26 mouse cellular contexts compared by ENCODE assay signal in genomic region chr3:144985890-144986289, GRCm38 (mm10). TPM values are rescaled to one million over a fixed set of nuclear protein-coding genes. Genes with fewer than 3 reads are reported as not detected.
DNase-seq lines count a peak whose midpoint lies in the region; TF ChIP-seq lines count a peak whose summit lies in the region.
"Had no signal": no experiment of that assay in that cellular context is flagged by ENCODE, and none has a peak within 500 bp of the region (broad histone marks: within the 10 kb centered on the region; RNA-seq: fewer than 3 reads in every experiment).

No protein-coding gene starts in this region.

- TF ChIP-seq EP300 in ES-Bruce4 (IDR thresholded peaks at IDR 0.05; ENCODE audit: insufficient read depth, low read depth, low read length): peak; percentile 75

- no peaks in the 10 kb centered on the region for H3K27me3 ChIP-seq in ES-Bruce4 (ENCODE audit: control insufficient read depth, insufficient read depth, low read length, poor library complexity, severe bottlenecking)
- H3K27me3 ChIP-seq: CH12.LX; embryonic facial prominence, embryonic 12.5 days; forebrain, embryonic 13.5 days; forebrain, embryonic 15.5 days; Patski had no signal

- no peak for TF ChIP-seq CTCF in ES-Bruce4 (IDR thresholded peaks at IDR 0.05; ENCODE audit: low read depth, low read length)

- peak; percentile 87 for DNase-seq in R1 (ENCODE audit: low read depth, low spot score)
- peak; percentile 72 for DNase-seq in ZHBTc4 (ENCODE audit: low read depth, low spot score)
- DNase-seq in heart, adult 11 months: no peak
- no peak for DNase-seq in kidney, adult 11 months
- DNase-seq: adrenal gland, adult 8-10 months; adrenal gland, postnatal 14 days; adrenal gland, postnatal 36 days; B cell, adult 2 months; cerebellum, adult 11-12 months; cerebellum, adult 2 months; cerebellum, adult 9-10 months; cerebellum, postnatal 10 days; cerebellum, postnatal 25 days; forebrain, postnatal 0 days had no signal

- H3K9me3 ChIP-seq in ES-Bruce4 (replicated peaks; ENCODE audit: control insufficient read depth, insufficient read depth, low read length, poor library complexity, severe bottlenecking): no peaks in the 10 kb centered on the region
- H3K9me3 ChIP-seq: embryonic facial prominence, embryonic 10.5 days; embryonic facial prominence, embryonic 12.5 days; forebrain, embryonic 13.5 days; forebrain, embryonic 15.5 days; G1E had no signal

- peak overlapping the region; percentile 81 for H3K27ac ChIP-seq in ES-Bruce4 (ENCODE audit: insufficient read depth, low read length)
- H3K27ac ChIP-seq: embryonic facial prominence, embryonic 10.5 days; embryonic facial prominence, embryonic 12.5 days; forebrain, embryonic 13.5 days; forebrain, embryonic 15.5 days had no signal

- no peak overlapping the region for H3K4me3 ChIP-seq in ES-Bruce4 (ENCODE audit: low read depth, low read length)
- H3K4me3 ChIP-seq: embryonic facial prominence, embryonic 10.5 days; embryonic facial prominence, embryonic 12.5 days; forebrain, embryonic 13.5 days; forebrain, embryonic 15.5 days had no signal

- no peak overlapping the region for H3K9ac ChIP-seq in ES-Bruce4 (ENCODE audit: low read depth, poor library complexity, severe bottlenecking)
- H3K9ac ChIP-seq: embryonic facial prominence, embryonic 12.5 days; forebrain, embryonic 13.5 days; forebrain, embryonic 15.5 days; forebrain, postnatal 0 days had no signal

- peaks cover 7% of the 10 kb centered on the region for H3K4me1 ChIP-seq in ES-Bruce4 (ENCODE audit: control insufficient read depth, insufficient read depth, low read length)
- H3K4me1 ChIP-seq: embryonic facial prominence, embryonic 10.5 days; embryonic facial prominence, embryonic 12.5 days; forebrain, embryonic 13.5 days; forebrain, embryonic 15.5 days had no signal

- TF ChIP-seq POLR2A in ES-Bruce4 (IDR thresholded peaks at IDR 0.05; ENCODE audit: insufficient read depth, low read length): no peak

- H3K36me3 ChIP-seq in ES-Bruce4 (ENCODE audit: control insufficient read depth, insufficient read depth, low read length, poor library complexity, severe bottlenecking): no peaks in the 10 kb centered on the region
- H3K36me3 ChIP-seq: embryonic facial prominence, embryonic 10.5 days; embryonic facial prominence, embryonic 12.5 days; forebrain, embryonic 15.5 days; G1E had no signal

RNA-seq across cellular contexts. Expression of gene Clca4a, which starts 11.0 kb away (rescaled TPM):
- not detected in 2 replicates for polyA plus RNA-seq in ES-Bruce4 (2011; ENCODE audit: insufficient read depth, insufficient read length, low read depth, missing spikeins)
- polyA plus RNA-seq: CD4-positive, CD25-positive, alpha-beta regulatory T cell, adult 4 months; cortical plate, adult 2 months; embryonic facial prominence, embryonic 14.5 days; forebrain, embryonic 11.5 days; forebrain, embryonic 13.5 days; forebrain, embryonic 15.5 days; forebrain, postnatal 0 days; G1E had no signal

RNA-seq across cellular contexts. Expression of gene Clca1, which starts 46.7 kb away (rescaled TPM):
- not detected in 2 replicates for polyA plus RNA-seq in ES-Bruce4 (2011; ENCODE audit: insufficient read depth, insufficient read length, low read depth, missing spikeins)
- polyA plus RNA-seq: CD4-positive, CD25-positive, alpha-beta regulatory T cell, adult 4 months; cerebellum, adult 2 months; cortical plate, adult 2 months; embryonic facial prominence, embryonic 10.5 days; forebrain, embryonic 11.5 days; forebrain, embryonic 13.5 days; forebrain, embryonic 15.5 days; forebrain, postnatal 0 days; G1E; Patski had no signal

RNA-seq across cellular contexts. Expression of gene Clca4b, which starts 53.6 kb away (rescaled TPM):
- polyA plus RNA-seq in ES-Bruce4 (2011; ENCODE audit: insufficient read depth, insufficient read length, low read depth, missing spikeins): 0.87 and 1.5 TPM in 2 replicates
- polyA plus RNA-seq: CD4-positive, CD25-positive, alpha-beta regulatory T cell, adult 4 months; cortical plate, adult 2 months; embryonic facial prominence, embryonic 10.5 days; embryonic facial prominence, embryonic 12.5 days; embryonic facial prominence, embryonic 14.5 days; forebrain, embryonic 11.5 days; forebrain, embryonic 13.5 days; forebrain, embryonic 15.5 days; forebrain, postnatal 0 days; G1E had no signal

Comparison
In these comparisons a context has a peak if more than half of its experiments do, and no peak if none do; other contexts are left out.
1. DNase-seq: peak in R1 (single experiment) and ZHBTc4 (single experiment); none in heart, adult 11 months (single experiment) and kidney, adult 11 months (single experiment).